Mouse (Mus musculus): ENCODE results near the gene Fkbp6. TPM values are rescaled to one million over a fixed set of nuclear protein-coding genes. Genes with fewer than 3 reads are reported as not detected.
"Not testable (repeated sequence)": the region's sequence is repeated elsewhere in the genome, so short reads cannot be mapped to it uniquely, and the experiment has no call there.

The Fkbp6 gene
- total RNA-seq (2021), result not detected
- long read RNA-seq, experiment 1, partial matches to known transcripts, result 0 of 1 reads
- long read RNA-seq, experiment 1, other reads (novel, unspliced or antisense), result 0 of 1 reads
- long read RNA-seq, experiment 2, partial matches to known transcripts, result 0 of 2 reads
- long read RNA-seq, experiment 2, other reads (novel, unspliced or antisense), result 0 of 2 reads

DNA sequence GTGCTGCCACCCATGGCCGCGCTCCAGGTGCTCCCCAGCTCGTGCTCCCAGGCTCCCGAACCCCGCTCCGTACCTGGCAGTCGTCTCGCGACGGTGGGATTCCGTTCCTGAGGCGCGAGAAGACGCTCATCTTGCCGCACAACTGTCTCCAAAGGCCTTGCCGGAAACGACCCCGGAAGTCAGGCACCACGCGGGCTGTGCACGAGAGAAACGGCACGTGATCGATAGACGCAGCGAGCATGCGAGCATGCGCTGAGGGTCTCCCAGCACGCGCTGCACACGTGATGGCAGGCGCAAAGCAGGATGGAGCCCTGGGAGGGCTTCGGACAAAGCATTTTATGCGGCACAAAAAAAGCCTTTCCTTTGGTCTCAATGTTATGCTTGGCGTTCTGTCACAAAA is at the start of gene Fkbp6:
Fkbp6 (minus strand) TSS at position 183 of the 400 bp plus-strand sequence.
- no peak for DNase-seq (ENCODE audit: low spot score in 2 of 2)

- DNase-seq (ENCODE audit: low spot score in 2 of 2), result no peak
These were observed 49.5 kb upstream of the Fkbp6 start for GRCm38 (mm10) chr5:135399382-135399781.

DNA sequence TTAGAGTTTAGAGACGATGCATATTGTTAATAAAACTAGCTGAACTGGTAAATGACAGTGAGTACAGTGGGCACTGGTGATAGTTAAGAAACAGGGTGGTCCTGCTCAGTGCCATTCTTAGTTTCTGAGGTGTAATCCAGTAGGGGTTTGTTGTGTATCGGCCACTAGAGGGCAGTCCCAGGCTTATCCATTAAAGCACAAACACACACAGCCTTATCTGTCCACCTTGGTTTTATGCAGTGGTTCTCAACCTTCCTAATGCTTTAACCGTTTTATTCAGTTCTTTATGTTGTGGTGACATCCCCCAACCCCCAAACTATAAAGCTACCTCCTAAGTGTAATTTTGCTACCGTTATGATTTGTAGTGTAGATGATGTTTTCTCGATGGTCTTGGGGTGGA is 46.0 kb upstream of the Fkbp6 start:
- DNase-seq (ENCODE audit: low spot score in 2 of 2), result peak in 1 of 2 experiments; percentile 54

GRCm38 (mm10) chr5:135394004-135394823 is 44.4 kb upstream of the Fkbp6 start, which contains the start of gene Pom121:
TSS of gene Pom121 (minus strand) at chr5:135394546.
- peak; percentile 75 to 77 for DNase-seq (ENCODE audit: low spot score in 2 of 2)

DNA sequence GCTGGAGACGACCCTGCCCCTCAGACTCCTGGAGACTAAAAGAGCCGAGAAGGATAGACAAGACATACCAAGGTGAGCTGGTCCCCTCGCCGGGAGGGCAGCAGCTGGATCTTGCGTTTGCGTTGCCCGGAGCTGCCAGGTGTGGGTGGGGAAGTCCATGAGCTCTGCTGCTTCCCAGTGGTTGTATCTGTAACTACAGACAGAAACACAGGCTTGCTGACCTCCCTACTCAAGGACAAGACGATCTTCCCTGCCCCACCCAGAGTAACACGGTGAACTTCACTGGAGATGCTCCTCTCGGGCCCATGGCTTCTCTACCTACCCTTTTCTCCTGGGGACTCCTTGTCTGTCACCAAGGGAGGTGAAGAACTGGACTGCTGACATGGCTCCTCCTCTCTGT is 33.9 kb upstream of the Fkbp6 start:
- no peak for DNase-seq (ENCODE audit: low spot score in 2 of 2)

- DNase-seq (ENCODE audit: low spot score in 2 of 2), result no peak
These were observed 32.9 kb upstream of the Fkbp6 start for GRCm38 (mm10) chr5:135382746-135383145.

- no peak for DNase-seq (ENCODE audit: low spot score in 2 of 2)
These were observed 31.6 kb upstream of the Fkbp6 start for GRCm38 (mm10) chr5:135381356-135381925.

GRCm38 (mm10) chr5:135380681-135381080 is 30.8 kb upstream of the Fkbp6 start:
- no peak for DNase-seq (ENCODE audit: low spot score in 2 of 2)

GRCm38 (mm10) chr5:135376341-135376740 is 26.5 kb upstream of the Fkbp6 start:
- no peak for DNase-seq (ENCODE audit: low spot score in 2 of 2)

- DNase-seq (ENCODE audit: low spot score in 2 of 2), result no peak
These were observed 25.3 kb upstream of the Fkbp6 start for GRCm38 (mm10) chr5:135375167-135375566.

GRCm38 (mm10) chr5:135373601-135374000 is 23.8 kb upstream of the Fkbp6 start:
- DNase-seq (ENCODE audit: low spot score in 2 of 2), result no peak

DNA sequence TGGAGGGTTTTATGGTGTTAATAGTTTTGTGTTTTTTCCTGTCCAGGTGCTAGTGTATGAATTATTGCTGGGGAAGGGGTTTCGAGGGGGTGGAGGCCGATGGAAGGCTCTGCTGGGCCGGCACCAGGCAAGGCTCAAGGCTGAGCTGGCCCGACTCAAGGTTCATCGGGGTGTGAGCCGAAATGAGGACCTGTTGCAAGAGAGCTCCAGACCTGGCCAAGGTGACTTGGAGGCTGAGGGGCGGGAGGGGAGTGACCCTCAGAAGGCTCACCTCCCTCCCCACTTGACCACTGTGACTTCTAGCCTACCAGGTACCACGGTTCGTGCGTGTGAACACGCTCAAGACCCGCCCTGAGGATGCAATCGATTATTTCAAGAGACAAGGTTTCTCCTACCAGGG is 21.4 kb upstream of the Fkbp6 start:
- DNase-seq (ENCODE audit: low spot score in 2 of 2), result no peak

- peak; percentile 93 to 96 for DNase-seq (ENCODE audit: low spot score in 2 of 2)
These were observed 20.2 kb upstream of the Fkbp6 start, which contains the start of gene Nsun5 for GRCm38 (mm10) chr5:135369787-135370654. TSS of gene Nsun5 (plus strand) at chr5:135369953.

GRCm38 (mm10) chr5:135369196-135369595 is 19.4 kb upstream of the Fkbp6 start:
- DNase-seq (ENCODE audit: low spot score in 2 of 2), result not testable (repeated sequence)

DNA sequence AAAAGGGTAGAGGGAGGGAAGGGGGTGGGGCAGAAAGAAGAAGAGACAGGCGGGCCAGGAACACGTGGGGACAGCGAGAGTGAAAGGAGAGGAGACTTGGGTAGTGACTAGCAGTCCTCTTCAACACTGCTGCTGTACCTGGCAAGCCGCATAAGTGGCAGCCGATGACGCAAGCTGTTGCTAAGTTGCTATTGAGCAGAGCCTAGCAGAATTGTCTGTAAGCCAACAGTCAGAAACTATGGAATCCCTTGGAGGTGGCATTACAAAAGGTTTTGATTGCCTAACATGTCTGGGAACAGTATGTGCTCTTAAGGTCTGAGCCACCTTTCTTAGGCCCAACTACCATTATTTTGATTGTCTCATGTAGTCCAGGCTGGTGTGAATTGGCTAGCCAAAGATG is 18.5 kb upstream of the Fkbp6 start:
- no peak for DNase-seq (ENCODE audit: low spot score in 2 of 2)

DNA sequence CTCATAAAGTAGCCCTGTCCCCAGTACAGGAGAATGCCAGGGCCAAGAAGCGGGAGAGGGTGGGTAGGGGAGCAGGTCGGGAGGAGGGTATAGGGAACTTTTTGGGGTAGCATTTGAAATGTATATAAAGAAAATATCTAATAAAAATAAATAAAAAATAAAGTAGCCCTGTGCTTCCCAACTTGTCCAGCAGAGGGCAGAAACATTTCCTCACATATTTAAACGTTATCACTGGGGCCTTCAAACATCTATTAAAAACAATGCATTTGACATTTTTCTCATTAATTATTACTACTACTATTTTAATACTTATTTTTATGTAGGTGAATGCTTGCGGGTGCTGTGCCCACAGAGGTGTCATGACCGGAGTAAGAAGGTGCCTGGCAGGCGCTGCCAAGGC is 18.0 kb upstream of the Fkbp6 start:
- peak in 1 of 2 experiments; percentile 23 for DNase-seq (ENCODE audit: low spot score in 2 of 2)

DNA sequence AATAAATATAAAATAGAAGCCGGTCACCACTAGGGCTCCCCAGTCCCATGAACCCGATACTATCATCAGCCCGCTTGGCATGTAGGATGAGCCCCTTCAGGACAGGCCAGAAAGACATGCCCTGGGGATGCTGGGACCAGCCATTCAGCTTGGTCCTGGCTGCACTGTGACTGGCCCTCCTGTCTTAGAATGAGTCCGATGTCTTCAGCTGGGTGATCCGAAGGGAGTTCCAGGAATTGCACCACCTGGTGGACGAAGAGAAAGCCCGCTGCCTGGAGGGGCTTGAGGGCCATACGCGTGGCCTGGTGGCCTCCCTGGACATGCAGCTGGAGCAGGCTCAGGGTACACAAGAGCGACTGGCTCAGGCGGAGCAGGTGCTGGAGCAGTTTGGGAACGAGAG is 13.7 kb upstream of the Fkbp6 start:
- no peak for DNase-seq (ENCODE audit: low spot score in 2 of 2)

- no peak for DNase-seq (ENCODE audit: low spot score in 2 of 2)
These were observed 12.7 kb upstream of the Fkbp6 start for GRCm38 (mm10) chr5:135362572-135362971.

DNA sequence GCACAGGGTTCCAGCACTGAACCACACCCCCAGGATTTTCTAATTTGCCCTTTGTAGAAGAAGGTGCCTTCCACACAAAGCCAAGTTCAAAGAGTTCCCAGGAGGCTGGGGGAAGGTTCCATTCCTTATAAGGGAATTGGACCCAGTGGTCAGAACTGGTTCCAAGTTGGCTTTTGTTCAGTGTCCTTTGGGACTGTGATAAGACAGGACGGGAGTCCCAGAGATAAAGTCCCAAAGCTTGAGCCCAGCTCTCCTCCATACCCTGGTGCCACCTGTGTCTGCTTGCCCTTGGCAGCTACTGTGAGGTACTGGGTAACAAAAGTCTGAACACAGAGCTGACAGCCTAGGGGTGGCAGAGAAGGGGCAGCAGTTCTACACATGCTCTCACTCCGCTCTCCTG is 9.9 kb upstream of the Fkbp6 start:
- DNase-seq (ENCODE audit: low spot score in 2 of 2), result no peak

- peak in 1 of 2 experiments; percentile 26 for DNase-seq (ENCODE audit: low spot score in 2 of 2)
These were observed 7.7 kb upstream of the Fkbp6 start for GRCm38 (mm10) chr5:135357556-135357955.

DNA sequence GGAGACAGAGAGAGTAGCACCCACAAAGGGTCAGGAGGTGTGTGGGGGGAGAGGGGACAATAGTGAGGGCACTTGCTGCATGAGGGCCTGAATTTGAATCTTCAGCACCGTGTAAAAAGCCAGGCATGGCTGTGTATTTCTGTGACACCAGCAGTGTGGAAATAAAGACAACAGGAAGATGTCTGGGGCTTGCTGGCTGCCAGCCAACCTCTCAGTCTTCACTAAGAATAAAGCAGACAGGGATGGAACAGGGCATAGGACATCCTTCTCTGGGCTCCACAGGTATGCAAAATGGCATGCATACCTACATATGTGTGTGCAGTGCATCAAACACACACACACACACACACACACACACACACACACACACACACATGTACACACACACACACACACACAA is 6.2 kb upstream of the Fkbp6 start:
- no peak for DNase-seq (ENCODE audit: low spot score in 2 of 2)
